Mouse (Mus musculus) CD4-positive, CD25-positive, alpha-beta regulatory T cell, adult 4 months (primary cell): ENCODE measurements around the gene Blzf1. TPM values are rescaled to one million over a fixed set of nuclear protein-coding genes. Genes with fewer than 3 reads are reported as not detected.

Experiments
- ATAC-seq: one replicate; pipeline ENCODE4 v1.8.0; 2017
- polyA plus RNA-seq, 2 experiments: library from polyadenylated mRNA; unstranded; fragments of 100-300 nt; shearing (Covaris generic); gene quantifications; one replicate each; pipeline ENCODE4 v1.2.1; 2017

Blzf1 gene
- 10 to 100 TPM; 25.1 to 27.2 TPM for polyA plus RNA-seq

DNA sequence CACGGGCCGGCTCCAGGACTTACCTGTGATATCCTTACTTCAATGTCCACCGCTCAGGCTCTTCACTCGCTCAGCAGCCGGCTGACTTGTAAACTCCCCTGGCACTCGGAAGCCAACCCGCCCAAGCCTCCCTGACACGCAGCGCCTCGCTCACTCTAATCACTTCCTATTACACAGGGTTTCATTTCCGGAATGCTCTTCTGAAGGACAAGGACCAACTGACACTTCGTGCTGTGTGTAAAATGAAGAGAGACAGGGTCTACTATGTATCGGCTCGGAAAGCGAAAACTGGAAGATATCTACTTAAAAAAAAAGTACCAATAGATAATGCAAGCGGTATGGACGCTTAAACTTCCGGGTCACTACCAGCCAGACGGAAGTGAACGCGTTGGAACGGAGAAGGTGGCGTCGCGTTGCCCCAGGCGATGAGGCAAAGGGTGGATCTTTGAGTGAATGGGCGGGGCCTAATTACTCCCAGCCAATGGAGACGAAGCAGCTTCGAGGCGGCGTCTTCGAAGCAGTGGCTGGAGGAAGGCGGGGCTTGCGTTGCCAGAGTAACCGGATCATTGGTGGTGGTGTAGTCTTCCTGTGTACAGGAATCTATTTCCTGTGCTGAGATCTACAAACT is at the start of gene Blzf1:
Gene Blzf1 (minus strand): TSS at position 366 of the 628 bp plus-strand sequence.
- ATAC-seq: peak; percentile 98

DNA sequence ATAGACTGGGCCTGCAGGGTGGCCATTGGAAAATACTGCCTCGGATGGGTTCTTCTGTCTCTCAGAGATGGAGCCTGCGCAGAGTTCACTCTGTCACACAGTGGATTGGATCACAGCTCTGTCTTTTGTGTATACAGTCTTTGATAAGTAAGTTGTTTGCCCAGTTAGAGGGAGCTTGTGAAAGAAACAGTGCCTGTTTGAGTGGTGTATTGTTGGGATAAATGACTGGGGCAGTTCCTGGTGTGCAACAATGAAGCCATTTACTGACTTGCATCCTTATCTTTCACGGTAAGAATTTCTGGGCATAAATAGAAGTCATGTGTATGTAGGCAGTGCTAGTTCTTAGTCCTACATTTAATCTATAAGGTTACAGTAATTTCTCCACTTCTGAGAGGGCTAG is 46.2 kb upstream of the Blzf1 start:
- ATAC-seq: no peak

DNA sequence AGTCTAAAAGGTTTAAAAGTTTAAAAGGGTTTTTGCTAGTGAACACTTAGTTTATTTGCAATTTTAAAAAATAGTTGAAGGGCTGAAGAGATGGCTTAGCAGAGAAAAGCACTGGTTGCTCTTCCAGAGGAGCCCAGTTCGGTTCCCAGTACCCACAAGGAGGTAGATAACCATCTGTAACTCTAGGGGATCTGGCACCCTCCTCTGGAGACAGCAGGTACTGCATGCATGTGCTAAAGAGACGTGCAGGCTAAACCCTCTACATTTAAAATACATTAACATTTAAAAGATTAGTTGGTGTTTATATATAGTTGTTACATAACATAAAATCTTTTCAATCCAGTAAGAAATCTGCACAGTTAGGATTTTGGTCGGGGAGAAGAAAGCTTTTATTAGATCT is 34.9 kb upstream of the Blzf1 start:
- ATAC-seq: no peak

DNA sequence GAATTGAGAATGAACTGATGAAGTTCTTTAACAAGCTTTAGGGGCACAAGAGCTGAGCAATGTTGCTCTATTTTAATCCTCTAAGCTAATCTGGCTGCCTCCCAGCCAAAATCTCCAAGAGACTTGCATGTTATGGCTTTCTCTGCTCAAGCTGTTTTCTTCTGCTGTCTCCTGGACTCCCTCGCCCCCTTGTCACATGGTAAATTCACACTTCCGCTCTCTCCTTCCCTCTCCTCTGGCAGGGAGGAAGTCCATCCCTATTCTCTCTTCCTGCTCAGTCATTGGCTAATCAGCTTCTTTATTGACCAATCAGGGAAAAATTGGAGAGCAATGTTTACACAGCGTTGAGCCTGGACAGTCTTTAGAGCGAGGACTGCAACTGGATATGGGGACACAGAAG is 28.6 kb upstream of the Blzf1 start:
- no peak for ATAC-seq

DNA sequence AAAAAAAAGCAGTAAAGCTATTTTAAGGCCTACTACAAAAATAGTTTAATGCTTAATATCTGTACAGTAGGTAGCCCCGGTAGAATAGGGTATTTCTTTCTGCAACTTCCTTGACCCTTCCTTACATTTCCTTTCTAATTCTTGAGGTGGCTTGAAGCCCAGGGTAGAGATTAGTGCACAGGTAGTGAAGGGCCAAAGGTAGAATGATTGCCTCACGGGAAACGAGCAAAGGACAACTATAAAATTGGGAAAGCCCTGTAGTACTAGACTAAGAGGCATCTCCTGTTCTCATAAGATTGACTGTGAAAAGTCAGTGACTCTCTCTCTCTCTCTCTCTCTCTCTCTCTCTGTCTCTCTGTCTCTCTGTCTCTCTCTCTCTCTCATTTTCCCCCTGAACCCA is 28.1 kb upstream of the Blzf1 start:
- no peak for ATAC-seq

DNA sequence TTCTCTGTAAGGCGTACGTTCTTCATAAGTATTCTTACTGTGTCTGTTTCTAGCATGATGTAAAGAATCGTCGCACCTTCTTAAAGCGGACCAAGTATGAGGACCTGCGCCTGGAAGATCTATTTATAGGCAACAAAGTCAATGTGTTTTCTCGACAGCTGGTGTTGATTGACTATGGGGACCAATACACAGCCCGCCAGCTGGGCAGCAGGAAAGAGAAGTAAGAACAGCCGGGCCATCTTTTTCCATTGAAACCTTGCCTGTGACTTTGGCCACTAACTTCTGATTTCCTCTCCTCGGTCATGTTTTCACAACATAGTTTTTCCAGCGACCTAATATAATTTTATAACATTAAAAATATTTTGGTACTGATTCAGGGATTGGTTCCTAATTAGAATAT is 25.3 kb upstream of the Blzf1 start:
- no peak for ATAC-seq

DNA sequence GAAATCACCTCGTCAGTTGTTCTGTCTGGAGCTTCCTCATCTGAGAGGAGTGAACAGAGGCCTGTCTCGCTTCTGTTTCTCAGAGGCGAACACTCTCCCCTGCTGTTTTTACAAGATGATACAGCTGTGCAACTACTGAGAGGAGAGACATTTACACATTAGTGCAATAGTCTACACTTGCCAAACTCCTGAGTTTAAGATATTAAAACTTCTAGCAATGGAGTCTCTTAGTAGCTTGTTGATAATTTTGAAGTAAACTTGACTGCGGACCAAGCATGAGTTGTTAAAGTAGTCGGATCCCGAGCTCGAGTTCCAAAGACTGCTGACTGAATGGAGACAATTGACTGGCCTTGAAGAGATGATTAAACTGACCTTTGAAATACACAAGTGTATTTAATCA is 20.5 kb upstream of the Blzf1 start:
- no peak for ATAC-seq

DNA sequence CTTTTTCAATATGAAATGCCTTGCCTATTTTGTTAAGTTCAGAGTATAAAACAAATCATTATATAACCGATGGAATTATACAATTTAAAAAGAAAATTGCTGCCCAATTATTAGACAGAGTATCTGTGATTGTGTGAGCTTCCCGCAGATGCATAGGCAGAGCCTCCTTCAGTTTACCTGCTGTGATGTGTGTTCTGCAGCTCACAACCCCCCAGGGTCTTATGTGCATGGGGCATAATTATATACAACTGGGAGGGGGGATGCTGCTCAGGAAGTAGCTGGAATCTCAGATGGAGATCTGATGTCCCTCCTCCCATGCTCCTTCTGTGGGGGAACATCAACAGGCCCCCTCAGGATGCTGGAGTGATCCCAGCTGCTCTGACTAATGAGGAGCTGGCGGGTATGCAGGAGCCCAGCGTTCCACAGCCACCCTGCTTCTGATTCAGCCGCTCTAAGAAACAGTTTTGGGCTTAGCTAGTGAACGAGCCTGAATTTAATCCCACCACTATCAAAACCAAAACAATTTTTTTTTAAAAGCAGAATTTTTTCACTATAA is 19.4 kb upstream of the Blzf1 start:
- ATAC-seq: no peak

DNA sequence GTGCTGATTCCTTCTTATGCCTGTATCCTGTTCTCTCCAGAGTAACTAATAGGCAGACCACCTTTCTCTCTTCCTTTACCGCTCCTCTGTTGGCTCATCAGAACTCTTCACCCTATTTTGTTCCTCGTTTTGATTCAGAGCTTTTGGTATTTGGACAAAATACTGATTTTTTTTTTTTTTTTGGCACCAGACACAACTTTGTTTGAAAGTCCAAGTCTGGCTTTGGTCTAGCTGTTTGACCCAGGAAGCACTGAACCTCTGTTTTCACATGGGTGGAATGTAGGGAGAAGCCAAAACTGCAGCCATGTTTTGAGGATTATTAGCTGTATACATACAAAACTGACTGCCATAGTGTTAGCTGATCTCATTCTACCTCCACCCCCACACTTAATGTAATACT is 17.6 kb upstream of the Blzf1 start:
- no peak for ATAC-seq

DNA sequence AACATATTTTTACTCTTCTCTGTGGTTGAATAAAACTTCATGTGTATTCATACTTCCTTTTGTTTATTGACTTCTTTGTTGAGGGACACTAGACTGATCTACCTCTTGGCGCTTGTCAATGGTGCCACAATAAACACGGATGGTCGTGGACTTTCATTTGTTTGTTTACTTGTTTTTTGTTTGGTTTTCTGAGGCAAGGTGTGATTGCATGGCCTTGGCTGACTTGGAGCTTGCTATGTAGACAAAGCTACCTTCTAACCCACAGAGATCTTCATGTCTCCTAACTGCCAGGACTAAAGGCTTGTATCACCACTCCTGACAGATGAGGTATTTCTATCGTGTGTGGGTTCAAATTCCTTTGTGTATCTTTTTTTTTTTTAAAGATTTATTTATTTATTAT is 16.9 kb upstream of the Blzf1 start:
- ATAC-seq: no peak

DNA sequence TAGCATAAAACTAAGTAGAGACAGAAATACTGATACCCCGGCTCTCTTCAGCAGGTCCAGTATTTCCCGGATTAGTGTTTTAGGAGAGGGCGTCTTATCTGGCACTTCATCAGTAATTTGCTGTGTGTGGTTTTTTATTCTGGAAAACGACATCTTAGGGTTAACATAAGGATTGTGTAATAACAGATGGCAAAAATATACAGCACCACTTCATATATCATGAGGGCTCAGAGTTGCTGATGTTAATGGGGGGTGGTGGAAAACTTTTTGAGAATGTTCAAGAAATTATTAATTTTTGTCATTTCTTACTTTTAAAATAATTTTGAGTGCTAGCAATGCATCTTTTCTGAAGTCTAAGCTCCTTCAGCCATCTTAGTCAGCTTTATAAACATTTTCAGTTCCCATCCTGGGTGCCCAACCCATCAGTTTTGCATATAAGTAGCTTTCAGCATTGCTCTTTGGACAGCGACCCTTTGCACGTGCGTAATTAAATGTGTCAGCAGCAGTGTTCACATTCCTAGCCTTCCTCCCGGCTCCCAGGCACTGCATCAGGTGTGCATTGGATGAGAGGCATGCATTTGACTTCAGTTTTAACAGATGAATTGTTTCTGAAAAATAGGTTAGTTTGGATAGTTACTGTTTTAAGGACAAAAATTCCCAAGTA is 15.8 kb upstream of the Blzf1 start:
- no peak for ATAC-seq

DNA sequence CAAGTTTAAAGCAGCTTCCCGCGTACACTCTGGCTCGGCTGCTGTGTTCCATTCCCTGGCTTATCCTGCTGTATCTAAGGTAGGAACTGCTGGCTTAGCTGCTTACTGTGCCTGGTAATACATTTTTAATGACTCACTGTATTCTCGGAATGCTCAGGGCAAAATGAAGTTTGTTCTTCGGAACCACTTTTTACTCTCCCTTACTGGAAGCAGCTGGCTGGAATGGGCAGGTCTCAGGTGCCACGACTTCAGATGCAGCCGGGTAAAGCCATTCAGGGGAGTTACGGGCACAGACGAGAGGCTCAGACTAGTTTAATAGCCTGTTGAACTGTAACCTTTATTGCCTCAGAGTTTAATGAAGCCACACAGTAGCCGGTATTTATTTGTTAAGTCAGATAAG is 14.1 kb upstream of the Blzf1 start:
- ATAC-seq: no peak

DNA sequence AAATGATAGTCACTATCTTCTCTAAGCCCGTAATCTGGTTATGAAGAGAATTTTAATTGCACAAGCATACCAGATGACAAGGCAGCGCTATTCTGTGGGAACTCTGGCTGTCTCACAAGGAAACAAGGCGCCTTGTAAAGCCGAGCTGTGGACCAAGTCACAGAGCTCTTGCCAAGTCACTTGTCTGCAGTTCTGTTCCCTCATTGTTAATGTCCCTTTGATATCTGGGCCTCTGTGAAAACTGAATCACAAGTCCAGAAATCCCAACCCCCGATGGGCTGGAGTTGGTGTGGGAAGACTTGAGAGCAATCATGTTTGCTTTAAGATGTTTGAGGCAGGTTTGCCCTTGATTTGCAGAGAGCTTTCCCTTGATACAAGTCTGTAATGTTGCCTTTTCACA is 13.4 kb upstream of the Blzf1 start:
- no peak for ATAC-seq

DNA sequence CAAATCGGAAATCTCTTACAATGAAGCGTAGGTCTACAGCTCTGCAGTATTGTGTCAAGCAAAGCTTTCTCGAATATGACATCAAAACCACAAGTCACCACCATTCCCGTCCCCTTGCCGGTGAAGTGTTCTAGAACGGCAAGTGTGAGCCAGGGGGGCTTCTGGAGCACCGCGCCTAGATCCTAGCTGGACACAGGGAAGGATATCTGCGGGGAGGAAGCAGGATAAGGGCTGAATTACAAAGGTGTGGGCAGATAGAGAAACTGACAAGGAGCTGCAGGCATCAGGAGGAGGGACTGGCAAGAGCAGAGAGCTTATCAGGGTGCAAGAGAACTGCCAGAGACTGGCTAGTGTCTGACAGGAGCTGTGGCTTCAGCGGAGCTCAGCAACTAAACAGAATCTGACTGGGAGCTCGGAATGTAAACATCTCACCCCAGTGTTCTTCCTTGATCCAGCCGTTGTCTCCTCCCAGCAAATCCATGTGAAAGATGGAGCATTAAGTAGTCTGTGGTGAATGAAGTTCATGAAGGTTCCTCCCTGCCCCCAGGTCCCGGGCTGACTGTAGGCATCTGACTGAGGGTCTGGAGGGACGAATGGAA is 12.4 kb upstream of the Blzf1 start:
- ATAC-seq: no peak

DNA sequence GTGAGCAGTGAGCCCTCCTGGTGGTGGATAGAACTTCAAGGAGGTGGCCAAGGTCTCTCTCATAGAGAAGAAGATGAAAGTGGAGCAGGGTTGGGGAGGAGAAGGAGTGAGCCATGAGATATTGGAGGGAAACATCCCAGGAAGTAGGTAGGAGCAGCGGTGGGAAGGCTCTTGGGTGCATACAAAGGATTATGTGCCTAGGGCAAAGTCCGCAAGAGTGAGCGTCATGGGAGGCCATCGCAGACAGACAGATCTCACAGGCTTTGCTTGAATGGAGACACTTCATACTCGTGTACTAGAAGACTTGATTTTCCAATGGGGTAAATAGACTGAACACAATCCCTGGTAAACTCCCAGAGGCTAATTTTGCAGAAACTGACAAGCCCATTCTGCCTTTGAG is 11.2 kb upstream of the Blzf1 start:
- no peak for ATAC-seq

DNA sequence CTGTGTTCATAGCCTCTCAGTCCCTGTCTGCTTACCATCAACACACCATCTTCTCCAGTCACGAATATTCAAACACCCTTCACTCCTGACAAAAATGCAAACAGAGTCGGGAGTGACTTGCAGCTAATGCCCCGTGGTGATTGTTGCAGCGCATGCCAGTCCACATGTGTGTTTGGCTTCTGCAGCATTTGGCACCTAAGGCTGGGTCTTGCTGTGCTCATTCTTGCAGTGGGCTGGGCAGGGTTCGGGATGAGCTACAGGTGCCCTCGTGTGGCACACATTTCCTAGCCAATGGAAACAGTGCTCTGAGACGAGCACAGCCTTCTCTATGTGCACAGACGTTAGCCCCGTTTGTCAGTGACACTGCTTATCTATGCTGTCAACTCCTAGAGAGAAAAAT is 10.0 kb upstream of the Blzf1 start:
- no peak for ATAC-seq

DNA sequence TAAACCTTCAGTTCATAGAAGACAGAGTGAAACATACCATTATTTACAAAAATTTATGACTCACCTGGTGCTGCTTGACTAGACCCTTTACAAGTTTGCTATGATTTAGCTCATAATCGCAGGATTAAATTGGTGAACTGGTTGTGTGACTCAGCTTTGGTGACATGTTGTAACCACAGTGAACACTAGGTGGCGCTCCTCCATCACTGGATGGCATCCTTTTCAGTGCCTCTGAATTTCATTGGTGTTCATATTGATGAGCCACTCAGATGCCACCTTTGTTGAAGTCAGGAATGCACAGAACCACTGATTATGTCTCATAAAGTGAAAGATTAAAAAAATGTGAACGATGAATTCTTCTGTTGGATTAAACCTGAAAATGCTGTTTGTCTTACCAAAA is 9.4 kb upstream of the Blzf1 start:
- ATAC-seq: peak; percentile 87

DNA sequence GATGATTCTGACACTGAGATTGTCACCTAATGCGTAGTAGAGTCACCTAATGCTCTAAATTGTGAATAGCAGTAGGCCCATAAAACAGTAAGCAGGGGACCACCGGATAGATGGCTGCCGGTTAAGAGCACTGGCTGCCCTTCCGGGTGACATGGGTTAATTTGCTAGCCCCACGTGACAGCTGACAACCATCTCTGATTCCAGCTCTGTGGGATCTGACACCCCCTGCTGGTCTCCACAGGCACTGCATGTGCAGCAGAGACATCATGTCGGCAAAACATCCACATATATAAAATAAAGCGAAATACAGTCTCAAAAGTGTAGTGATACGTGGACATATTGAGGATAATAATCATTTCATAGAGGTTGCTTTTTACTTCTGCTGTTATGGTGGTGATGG is 8.0 kb upstream of the Blzf1 start:
- ATAC-seq: peak; percentile 56

DNA sequence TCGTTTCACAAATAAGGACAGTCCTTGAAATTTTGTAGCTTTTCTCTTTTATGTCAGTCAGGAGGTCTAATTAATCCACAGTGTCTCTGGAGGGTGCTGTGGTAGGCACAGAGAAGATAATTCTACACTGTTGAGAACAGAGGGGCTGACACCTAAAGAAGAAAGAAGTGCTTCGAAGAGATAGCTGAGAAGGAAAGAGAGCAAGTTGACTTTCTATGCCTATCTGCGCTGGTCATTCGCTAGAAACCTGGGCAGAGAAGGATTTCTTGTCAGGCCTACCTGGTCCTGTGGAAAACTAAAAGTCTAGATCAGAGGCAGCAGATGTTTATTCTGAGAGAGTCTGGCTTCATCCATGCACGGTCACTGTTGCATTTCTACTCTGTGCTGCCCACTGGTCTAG is 6.8 kb upstream of the Blzf1 start:
- no peak for ATAC-seq

DNA sequence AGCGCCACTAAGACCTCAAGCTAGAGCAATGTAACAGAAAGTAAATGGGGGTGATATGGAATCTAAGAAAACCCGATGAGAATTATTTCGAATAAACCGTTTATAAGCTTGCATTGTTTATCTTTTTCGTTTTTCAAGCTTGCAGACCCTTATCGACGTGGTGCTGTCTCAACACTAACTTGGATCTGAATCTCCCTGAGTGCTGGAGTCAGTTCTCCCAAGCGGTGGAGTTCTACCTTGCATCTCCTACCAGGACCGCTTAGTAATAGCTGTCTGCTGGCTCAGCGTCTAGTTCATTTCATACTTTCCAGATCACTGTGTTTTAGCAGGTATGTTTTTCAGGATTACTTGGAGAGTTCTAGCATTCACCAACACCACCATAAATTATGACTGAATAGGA is 633 bp upstream of the Blzf1 start:
- no peak for ATAC-seq

DNA sequence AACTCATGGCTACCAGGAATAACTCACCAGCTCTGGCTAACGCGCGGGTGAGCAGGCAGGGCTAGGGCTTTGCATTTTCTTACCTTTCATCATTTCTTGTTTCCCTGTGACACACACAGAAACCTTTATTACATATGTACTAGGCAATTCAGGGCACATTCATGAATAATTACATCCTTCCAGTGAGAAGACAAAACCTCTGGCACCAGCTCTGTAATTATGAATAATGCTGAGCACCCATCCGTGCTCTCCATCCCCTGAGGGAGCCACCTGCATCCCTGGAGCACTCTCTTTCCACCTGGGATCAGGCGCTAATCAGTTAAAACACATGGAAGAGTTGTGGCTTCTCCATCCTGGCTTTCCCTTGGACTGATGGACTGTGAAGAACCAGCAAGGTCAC is 3.5 kb downstream of the Blzf1 start, which contains the start of gene Nme7:
Gene Nme7 (plus strand): TSS at position 301 of the 400 bp plus-strand sequence.
- no peak for ATAC-seq

DNA sequence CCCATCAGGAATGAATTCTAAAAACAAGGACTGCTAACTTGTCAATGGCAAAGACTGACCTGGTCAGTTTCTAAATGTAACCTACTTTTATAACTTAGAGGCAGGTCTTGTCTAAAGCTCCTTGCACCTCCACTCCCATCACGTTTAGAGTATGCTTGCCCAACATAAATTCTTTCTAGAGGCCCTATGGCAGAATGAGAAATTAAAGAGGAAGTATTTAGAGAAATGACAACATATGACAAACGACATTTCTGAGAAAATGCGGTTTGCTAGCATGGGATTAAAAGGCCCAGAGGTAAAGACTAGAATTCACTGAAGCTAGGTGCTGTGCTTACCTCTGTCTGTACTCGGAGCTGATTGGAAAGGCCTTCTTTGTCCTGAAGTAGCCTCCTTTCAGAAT is 5.3 kb downstream of the Blzf1 start:
- no peak for ATAC-seq

DNA sequence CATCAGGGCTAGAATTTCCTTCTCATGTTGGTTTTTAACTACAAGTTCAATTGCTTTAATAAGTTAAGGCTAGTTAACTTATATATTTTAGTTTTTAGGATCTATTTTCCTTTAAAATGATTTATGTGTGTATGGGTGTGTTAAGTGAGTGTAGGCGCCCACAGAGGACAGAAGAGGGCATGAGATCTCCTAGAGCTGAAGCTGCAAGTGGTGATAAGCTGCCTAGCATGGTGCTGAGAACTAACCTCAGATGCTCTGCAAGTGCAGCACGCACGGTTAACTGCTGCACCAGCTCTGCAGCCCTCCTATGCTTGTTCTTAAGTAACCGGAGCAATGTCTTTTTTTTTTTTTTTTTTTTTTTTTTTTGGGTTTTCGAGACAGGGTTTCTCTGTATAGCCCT is 10.8 kb downstream of the Blzf1 start:
- no peak for ATAC-seq

DNA sequence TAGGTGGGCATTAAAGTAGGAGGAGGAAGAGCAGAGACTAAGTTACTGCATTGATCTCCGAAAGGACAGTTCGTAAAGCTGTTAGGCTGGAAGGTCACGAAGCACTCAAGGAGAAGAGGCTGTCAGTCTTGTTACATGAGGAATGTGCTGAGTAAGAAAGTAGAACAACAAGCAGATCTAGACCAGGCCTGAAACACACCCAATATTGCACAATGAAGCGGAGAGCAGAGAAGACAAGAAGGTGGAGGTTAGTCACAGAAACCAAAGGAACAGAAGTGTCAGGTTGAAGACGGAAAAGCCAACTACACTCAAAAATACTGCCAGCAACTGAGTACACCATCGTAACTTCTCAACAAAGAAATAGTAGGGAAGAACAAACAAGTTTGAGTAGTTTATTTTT is 13.2 kb downstream of the Blzf1 start:
- ATAC-seq: no peak
